Mouse (Mus musculus) spleen, adult 2 months (tissue): Measurements from ENCODE around the gene Nedd9.

Source experiments
- CTCF ChIP-seq: fragments of 200-500 bp; IDR thresholded peaks from 2 replicates; pipeline ENCODE4 v1.5.1; 2011; ENCODE audit warnings: mild to moderate bottlenecking, inconsistent platforms; ENCODE audit not compliant: insufficient read depth, insufficient read length, insufficient replicate concordance; ENCODE audit errors: extremely low read depth
- POLR2A ChIP-seq: fragments of 200-500 bp; IDR thresholded peaks from 2 replicates; pipeline ENCODE4 v1.6.1; 2011; ENCODE audit warnings: low read depth, low read length, inconsistent platforms

DNA sequence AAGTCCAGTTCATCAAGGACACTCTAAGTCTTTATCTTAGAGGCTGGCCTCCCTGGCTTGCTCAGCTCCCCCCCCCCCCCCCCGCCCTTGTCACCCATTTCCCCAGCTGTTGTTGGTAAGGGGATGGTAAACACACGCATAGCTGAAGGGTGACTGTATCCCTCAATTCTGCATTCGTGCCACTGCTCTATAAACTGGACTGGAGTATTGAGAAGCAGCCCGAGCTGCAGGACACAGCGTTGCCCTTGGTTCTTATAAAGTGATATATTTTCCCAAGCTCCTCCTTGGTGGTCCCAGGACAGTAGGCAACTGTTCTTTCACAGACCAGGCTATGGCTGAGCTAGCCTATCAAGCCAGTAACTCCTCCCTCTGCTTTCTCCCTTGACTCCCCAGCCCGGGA lies 85.4 kb downstream of the Nedd9 start:
- TF ChIP-seq CTCF: no peak
- no peak for TF ChIP-seq POLR2A
